Mouse (Mus musculus) ES-E14 (cell line): Measurements from ENCODE around the gene Hoxd12.

Experiments used
- CHD2 ChIP-seq: IDR thresholded peaks from 2 replicates; pipeline ENCODE4 v1.6.1; 2014; ENCODE audit warnings: mild to moderate bottlenecking, low read depth, low read length, inconsistent platforms
- MAFK ChIP-seq: IDR thresholded peaks from 2 replicates; pipeline ENCODE4 v1.6.1; 2014; ENCODE audit warnings: mild to moderate bottlenecking, low read depth, low read length, inconsistent platforms; ENCODE audit not compliant: insufficient read depth
- ZC3H11A ChIP-seq: IDR thresholded peaks from 2 replicates; pipeline ENCODE4 v1.6.1; 2012; ENCODE audit warnings: low read depth, mild to moderate bottlenecking, inconsistent platforms, low read length, borderline replicate concordance
- ZNF384 ChIP-seq: IDR thresholded peaks from 2 replicates; pipeline ENCODE4 v1.6.1; 2012; ENCODE audit warnings: low read depth, low read length, inconsistent platforms

GRCm38 (mm10) chr2:74667842-74668357 is 6.9 kb upstream of the Hoxd12 start, which contains the start of gene Hoxd13:
- TF ChIP-seq ZC3H11A (no peak), CHD2 (no peak), ZNF384 (no peak), MAFK (no peak)
